Mouse (Mus musculus) right cerebral cortex, postnatal 4 days (tissue): ENCODE measurements around the gene Pex5.

ENCODE experiments used
- DNase-seq: peaks from one replicate; pipeline ENCODE4 v3.0.0-alpha.2; 2022

The Pex5 gene

DNA sequence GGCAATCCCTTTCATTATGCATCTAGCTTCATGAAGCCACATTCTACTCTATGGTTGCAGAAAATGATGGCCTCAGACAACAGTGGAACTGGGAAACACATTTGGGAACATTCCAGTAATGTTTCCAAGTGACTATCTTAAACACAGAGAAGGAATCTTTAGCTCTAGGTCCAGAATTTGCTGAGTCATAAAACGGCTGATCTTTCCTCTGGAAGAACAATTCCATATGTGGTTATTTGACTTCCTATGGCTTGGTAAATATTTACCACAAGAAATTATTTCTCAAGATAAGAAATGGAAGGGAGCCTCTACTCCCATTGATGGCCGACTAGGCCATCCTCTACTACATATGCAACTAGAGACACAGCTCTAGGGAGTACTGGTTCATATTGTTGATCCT, 61.6 kb downstream of the Pex5 start:
- no peak for DNase-seq
